Mouse (Mus musculus): Measurements from ENCODE around the gene Amz2.

Gene Amz2

DNA sequence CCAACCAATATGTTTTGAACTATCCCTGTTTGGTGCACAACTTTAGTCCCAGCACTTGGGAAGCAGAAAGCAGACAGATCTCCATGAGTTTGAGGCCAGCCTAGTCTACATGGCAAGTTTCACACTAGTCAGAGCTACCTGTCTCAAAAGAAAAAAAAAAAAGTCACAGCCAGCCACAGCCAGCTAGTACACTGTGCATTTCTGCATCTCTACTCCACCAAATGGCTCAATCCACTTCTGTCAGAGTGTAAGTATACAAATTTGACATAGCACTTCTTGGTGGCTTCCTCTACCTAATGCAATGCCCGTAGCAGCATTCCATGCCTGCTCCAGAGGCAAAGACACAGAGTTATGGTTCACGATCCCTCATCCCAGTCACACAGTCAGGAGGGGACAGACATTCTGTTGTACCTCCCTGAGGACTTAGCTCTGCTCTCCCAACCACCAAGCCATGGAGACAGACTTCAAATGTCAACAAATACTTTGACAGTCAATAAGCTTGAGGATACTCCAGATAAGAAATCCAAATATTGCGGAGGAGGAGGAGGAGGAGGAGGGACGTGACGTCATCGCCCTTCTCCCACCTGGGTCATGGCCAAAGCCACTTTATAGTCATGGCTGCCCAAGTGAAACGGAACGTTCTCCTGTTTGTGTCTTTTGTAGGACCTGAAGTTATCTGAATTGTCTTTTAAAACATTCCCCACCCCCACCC, 8.9 kb upstream of the Amz2 start:
- no peak for TF ChIP-seq CTCF (conservative IDR thresholded peaks at IDR 0.05; ENCODE audit: low read length)
- TF ChIP-seq POU5F1 (IDR thresholded peaks at IDR 0.05; ENCODE audit: borderline replicate concordance, low read length), result no peak
- TF ChIP-seq NANOG (IDR thresholded peaks at IDR 0.05; ENCODE audit: borderline replicate concordance, low read length), result no peak
- peaks cover 17% of the 10 kb centered on the region for H3K4me1 ChIP-seq (replicated peaks; ENCODE audit: low read depth, low read length)
- H3K36me3 ChIP-seq (ENCODE audit: insufficient read depth, low read length), result no peaks in the 10 kb centered on the region
- H3K27me3 ChIP-seq (ENCODE audit: insufficient read depth, low read length), result 0 out of 2 replicates have a peak, but pooled peaks cover 2% of the 10 kb centered on the region
- H3K4me3 ChIP-seq (replicated peaks; ENCODE audit: low read length), result no peak overlapping the region
- peaks cover under 1% of the 10 kb centered on the region for H3K9me3 ChIP-seq (ENCODE audit: low read length)

DNA sequence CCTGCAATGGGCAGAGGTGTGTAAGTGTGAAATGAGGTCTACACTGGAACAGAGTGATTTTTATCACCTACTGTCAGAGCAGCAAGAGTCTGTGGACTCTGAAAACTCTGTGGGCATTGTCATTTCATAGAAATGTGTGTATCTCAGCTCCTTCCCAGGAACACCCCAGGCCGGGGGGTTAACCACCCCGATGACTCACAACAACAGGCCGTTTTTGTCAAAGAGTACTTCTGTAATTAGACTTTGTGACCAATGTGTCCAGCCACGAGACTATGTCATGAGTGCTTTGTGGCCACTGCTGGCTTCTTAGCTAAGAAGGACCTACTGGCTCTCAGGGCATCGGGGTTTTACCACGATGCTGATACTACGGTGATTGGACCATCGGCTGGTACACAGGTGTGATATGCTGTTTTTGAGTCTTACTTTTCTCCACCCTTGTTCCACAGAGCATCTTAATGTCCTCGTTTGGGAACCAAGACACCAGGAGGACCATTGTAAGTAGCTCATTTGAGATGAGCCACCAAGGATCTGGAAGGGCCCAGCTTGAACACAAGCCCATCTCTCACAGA, 8.2 kb upstream of the Amz2 start:
- Histone ChIP-seq H3K9me3 (ENCODE audit: low read length) (peaks cover 6% of the 10 kb centered on the region), H3K4me1 (replicated peaks; ENCODE audit: low read depth, low read length) (peaks cover 17% of the 10 kb centered on the region), H3K4me3 (replicated peaks; ENCODE audit: low read length) (no peak overlapping the region), H3K27me3 (ENCODE audit: insufficient read depth, low read length) (0 out of 2 replicates have a peak, but pooled peaks cover 2% of the 10 kb centered on the region), H3K36me3 (ENCODE audit: insufficient read depth, low read length) (no peaks in the 10 kb centered on the region)
- no peak for TF ChIP-seq NANOG (IDR thresholded peaks at IDR 0.05; ENCODE audit: borderline replicate concordance, low read length)
- TF ChIP-seq POU5F1 (IDR thresholded peaks at IDR 0.05; ENCODE audit: borderline replicate concordance, low read length), result no peak
- TF ChIP-seq CTCF (conservative IDR thresholded peaks at IDR 0.05; ENCODE audit: low read length), result no peak

DNA sequence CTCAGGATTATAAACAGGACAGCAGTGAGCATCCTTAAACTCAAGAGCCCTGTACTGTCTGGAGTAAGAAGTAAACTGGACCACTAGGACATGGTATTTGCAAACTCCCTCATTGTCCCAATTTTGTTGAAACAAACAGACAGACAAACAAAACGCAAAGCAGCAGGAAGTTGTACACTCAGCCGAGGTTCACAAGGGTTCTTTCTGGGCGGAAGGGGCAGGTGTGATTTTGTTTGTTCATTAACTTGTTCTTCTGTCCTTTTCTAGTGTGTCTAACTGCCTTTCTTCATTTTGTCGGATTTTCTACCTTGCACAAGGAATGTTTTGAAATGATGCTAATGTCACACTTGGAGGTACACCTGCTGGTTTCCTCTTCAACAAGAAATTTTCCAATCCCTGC, 6.3 kb upstream of the Amz2 start:
- TF ChIP-seq POU5F1 (IDR thresholded peaks at IDR 0.05; ENCODE audit: borderline replicate concordance, low read length) (no peak), NANOG (IDR thresholded peaks at IDR 0.05; ENCODE audit: borderline replicate concordance, low read length) (no peak), CTCF (conservative IDR thresholded peaks at IDR 0.05; ENCODE audit: low read length) (no peak)
- H3K9me3 ChIP-seq (ENCODE audit: low read length), result peaks cover 6% of the 10 kb centered on the region
- H3K4me3 ChIP-seq (replicated peaks; ENCODE audit: low read length), result peak overlapping the region; percentile 45; the same call in 1 of the 2 replicates
- H3K36me3 ChIP-seq (ENCODE audit: insufficient read depth, low read length), result no peaks in the 10 kb centered on the region
- H3K27me3 ChIP-seq (ENCODE audit: insufficient read depth, low read length), result no peaks in the 10 kb centered on the region
- peaks cover 17% of the 10 kb centered on the region for H3K4me1 ChIP-seq (replicated peaks; ENCODE audit: low read depth, low read length)

DNA sequence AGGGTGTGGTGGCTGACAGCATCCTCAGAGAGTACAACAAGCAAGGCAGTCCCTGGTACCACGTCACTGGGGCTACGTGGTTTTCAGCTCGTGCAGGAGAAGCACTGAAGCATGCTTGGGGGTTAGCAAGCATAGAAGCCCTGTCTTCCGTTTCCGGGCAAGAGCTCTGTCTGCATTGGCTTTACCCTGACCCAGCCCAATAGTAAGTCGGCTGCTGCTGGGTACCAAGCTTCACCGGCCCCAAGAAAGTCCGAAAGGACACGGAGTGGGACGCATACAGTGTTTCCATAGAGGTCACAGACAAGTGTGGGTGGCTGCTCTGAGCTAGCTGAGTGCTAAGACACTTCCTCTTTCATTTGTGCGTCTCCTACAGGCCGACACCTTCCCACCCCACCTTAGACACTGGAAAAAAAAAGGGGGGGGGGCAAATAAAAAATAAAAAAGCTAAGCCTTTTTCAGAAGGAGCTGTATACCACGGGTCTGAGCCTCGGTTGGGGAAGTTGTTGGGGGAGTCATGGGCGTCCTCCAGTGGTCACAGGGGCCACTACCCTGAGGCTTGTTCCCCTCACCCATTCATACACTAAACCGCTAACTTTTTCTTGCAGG, 5.7 kb upstream of the Amz2 start:
- H3K27me3 ChIP-seq (ENCODE audit: insufficient read depth, low read length), result no peaks in the 10 kb centered on the region
- H3K4me1 ChIP-seq (replicated peaks; ENCODE audit: low read depth, low read length), result peaks cover 17% of the 10 kb centered on the region
- H3K9me3 ChIP-seq (ENCODE audit: low read length), result peaks cover 6% of the 10 kb centered on the region
- no peak for TF ChIP-seq NANOG (IDR thresholded peaks at IDR 0.05; ENCODE audit: borderline replicate concordance, low read length)
- TF ChIP-seq CTCF (conservative IDR thresholded peaks at IDR 0.05; ENCODE audit: low read length), result no peak
- no peak for TF ChIP-seq POU5F1 (IDR thresholded peaks at IDR 0.05; ENCODE audit: borderline replicate concordance, low read length)
- no peaks in the 10 kb centered on the region for H3K36me3 ChIP-seq (ENCODE audit: insufficient read depth, low read length)
- H3K4me3 ChIP-seq (replicated peaks; ENCODE audit: low read length), result peak overlapping the region; percentile 45; the same call in 1 of the 2 replicates

DNA sequence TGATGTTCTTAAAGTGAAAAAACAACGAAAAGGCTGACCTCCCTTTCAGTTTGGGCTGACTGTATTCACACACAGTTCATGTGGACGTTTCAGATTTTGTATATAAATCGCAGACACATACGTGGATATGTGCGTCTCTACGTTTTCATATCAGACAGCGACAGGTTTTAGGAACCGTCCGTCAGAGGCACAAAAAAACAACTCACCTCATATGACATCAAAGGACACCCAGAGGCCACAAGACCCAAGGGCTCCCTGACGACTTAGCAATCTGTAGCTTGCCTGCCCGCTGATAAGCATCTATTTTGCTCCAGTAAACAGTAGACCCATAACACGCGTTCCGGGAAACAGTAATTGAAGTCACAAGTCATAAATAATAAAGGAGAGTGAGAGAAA, 5.2 kb upstream of the Amz2 start:
- no peak overlapping the region for H3K4me3 ChIP-seq (replicated peaks; ENCODE audit: low read length)
- no peaks in the 10 kb centered on the region for H3K36me3 ChIP-seq (ENCODE audit: insufficient read depth, low read length)
- no peaks in the 10 kb centered on the region for H3K27me3 ChIP-seq (ENCODE audit: insufficient read depth, low read length)
- peaks cover 6% of the 10 kb centered on the region for H3K9me3 ChIP-seq (ENCODE audit: low read length)
- TF ChIP-seq POU5F1 (IDR thresholded peaks at IDR 0.05; ENCODE audit: borderline replicate concordance, low read length), result no peak
- no peak for TF ChIP-seq CTCF (conservative IDR thresholded peaks at IDR 0.05; ENCODE audit: low read length)
- TF ChIP-seq NANOG (IDR thresholded peaks at IDR 0.05; ENCODE audit: borderline replicate concordance, low read length), result no peak
- H3K4me1 ChIP-seq (replicated peaks; ENCODE audit: low read depth, low read length), result peaks cover 17% of the 10 kb centered on the region

DNA sequence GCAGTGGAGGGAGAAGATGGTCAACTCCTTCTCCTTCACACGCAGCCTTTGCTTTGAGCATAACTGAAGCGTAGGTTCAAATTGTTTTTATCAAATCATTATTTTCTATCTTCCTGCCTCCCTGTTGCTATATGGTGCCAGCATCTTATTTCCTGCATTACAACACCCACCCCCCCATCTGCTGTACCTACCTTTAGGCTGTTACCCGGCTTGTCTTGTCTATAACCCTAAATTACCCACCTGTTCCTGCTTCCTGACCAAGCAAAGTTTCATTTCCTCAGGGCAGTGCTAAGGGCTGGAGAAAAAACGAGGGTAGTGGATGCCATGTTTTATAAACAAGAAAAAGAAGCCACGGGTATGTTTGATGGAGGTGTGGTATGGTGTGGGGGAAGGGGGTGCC, 4.5 kb upstream of the Amz2 start:
- TF ChIP-seq POU5F1 (IDR thresholded peaks at IDR 0.05; ENCODE audit: borderline replicate concordance, low read length) (no peak), CTCF (conservative IDR thresholded peaks at IDR 0.05; ENCODE audit: low read length) (no peak), NANOG (IDR thresholded peaks at IDR 0.05; ENCODE audit: borderline replicate concordance, low read length) (no peak)
- Histone ChIP-seq H3K9me3 (ENCODE audit: low read length) (peaks cover 6% of the 10 kb centered on the region), H3K27me3 (ENCODE audit: insufficient read depth, low read length) (no peaks in the 10 kb centered on the region), H3K4me1 (replicated peaks; ENCODE audit: low read depth, low read length) (peaks cover 17% of the 10 kb centered on the region), H3K4me3 (replicated peaks; ENCODE audit: low read length) (no peak overlapping the region), H3K36me3 (ENCODE audit: insufficient read depth, low read length) (no peaks in the 10 kb centered on the region)

DNA sequence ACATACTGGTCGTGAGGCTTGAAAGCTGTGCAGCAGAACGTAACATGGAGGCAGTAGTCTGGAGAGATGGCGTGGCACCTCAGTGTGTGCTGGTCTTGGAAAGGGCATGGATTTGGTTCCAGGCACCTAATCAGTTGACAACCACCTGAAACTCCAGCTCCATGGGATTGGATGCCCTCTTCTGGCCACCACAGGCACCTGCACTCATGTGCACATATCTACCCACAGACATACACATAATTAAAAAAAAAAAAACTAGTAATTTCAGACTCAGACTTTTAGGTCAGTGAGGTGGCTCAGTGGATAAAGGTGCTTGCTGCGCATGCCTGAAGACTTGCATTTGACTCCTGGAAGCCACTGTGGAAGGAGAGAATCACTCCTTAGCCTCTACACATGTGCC, 3.5 kb upstream of the Amz2 start:
- no peak overlapping the region for H3K4me3 ChIP-seq (replicated peaks; ENCODE audit: low read length)
- TF ChIP-seq POU5F1 (IDR thresholded peaks at IDR 0.05; ENCODE audit: borderline replicate concordance, low read length) (no peak), NANOG (IDR thresholded peaks at IDR 0.05; ENCODE audit: borderline replicate concordance, low read length) (no peak), CTCF (conservative IDR thresholded peaks at IDR 0.05; ENCODE audit: low read length) (0 out of 2 replicates have a peak, but pooled peaks have one; percentile 11)
- no peaks in the 10 kb centered on the region for H3K27me3 ChIP-seq (ENCODE audit: insufficient read depth, low read length)
- H3K4me1 ChIP-seq (replicated peaks; ENCODE audit: low read depth, low read length), result peaks cover 26% of the 10 kb centered on the region
- H3K9me3 ChIP-seq (ENCODE audit: low read length), result peaks cover 6% of the 10 kb centered on the region
- H3K36me3 ChIP-seq (ENCODE audit: insufficient read depth, low read length), result no peaks in the 10 kb centered on the region

DNA sequence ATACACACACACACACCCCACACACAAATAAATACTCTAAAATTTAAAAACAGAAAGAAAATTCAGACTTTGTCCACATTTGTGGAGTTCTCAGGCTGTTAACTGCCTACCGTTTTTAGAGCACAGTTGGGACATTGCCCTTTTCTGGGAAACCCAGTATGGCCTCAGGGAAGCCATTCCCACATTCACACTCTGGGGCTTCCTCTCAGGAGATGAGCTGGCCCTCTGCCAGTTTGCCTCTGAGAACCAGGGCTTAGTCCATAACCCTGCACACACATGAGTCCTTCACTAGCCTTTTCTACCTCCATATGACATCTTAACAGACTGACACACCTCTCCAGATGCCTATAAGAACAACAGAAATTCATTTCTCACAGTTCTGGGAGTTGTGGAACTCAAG, 2.5 kb upstream of the Amz2 start:
- Histone ChIP-seq H3K9me3 (ENCODE audit: low read length) (peaks cover 6% of the 10 kb centered on the region), H3K36me3 (ENCODE audit: insufficient read depth, low read length) (peaks cover 2% of the 10 kb centered on the region; the same call in 1 of the 2 replicates), H3K4me1 (replicated peaks; ENCODE audit: low read depth, low read length) (peaks cover 27% of the 10 kb centered on the region), H3K27me3 (ENCODE audit: insufficient read depth, low read length) (no peaks in the 10 kb centered on the region), H3K4me3 (replicated peaks; ENCODE audit: low read length) (no peak overlapping the region)
- TF ChIP-seq POU5F1 (IDR thresholded peaks at IDR 0.05; ENCODE audit: borderline replicate concordance, low read length) (no peak), NANOG (IDR thresholded peaks at IDR 0.05; ENCODE audit: borderline replicate concordance, low read length) (no peak), CTCF (conservative IDR thresholded peaks at IDR 0.05; ENCODE audit: low read length) (no peak)

All from E14TG2a.4 (cell line).